Mouse (Mus musculus): Measurements from ENCODE around the gene Zpbp2. TPM values are rescaled to one million over a fixed set of nuclear protein-coding genes. Genes with fewer than 3 reads are reported as not detected.
A peak's percentile ranks its signal among the peaks of the same experiment; 100 is the strongest.

Gene Zpbp2
- polyA plus RNA-seq, 1 experiment from 2014 or later, result 0.57 TPM

- H3K4me3 ChIP-seq (ENCODE audit: low read depth, low read length), result no peak overlapping the region
- no peaks in the 10 kb centered on the region for H3K9me3 ChIP-seq (ENCODE audit: low read depth, low read length)
- peak overlapping the region; percentile 89; the same call in 1 of the 2 replicates for H3K27ac ChIP-seq (ENCODE audit: low read depth)
- H3K4me2 ChIP-seq, result 0 out of 2 replicates have a peak overlapping the region, but pooled peaks have one; percentile 86
- peaks cover 9% of the 10 kb centered on the region for H3K4me1 ChIP-seq (ENCODE audit: insufficient read depth)
- no peak overlapping the region for H3K9ac ChIP-seq
- 69% methylated on average over 8 of the region's 8 CpGs for WGBS
- no peak for TF ChIP-seq CTCF (IDR thresholded peaks at IDR 0.05; ENCODE audit: low read depth)
- ATAC-seq (ENCODE audit: insufficient read depth), result no peak
- no peak for DNase-seq
- peaks cover 6% of the 10 kb centered on the region for H3K27me3 ChIP-seq (ENCODE audit: insufficient read depth, low read length)
- no peaks in the 10 kb centered on the region for H3K36me3 ChIP-seq (ENCODE audit: insufficient read depth)
Observed at GRCm38 (mm10) chr11:98589306-98589705, 38.4 kb downstream of the Zpbp2 start.

GRCm38 (mm10) chr11:98590548-98591445 is 39.9 kb downstream of the Zpbp2 start:
- Histone ChIP-seq H3K9ac (no peak overlapping the region), H3K4me1 (ENCODE audit: insufficient read depth) (peaks cover 7% of the 10 kb centered on the region), H3K4me3 (ENCODE audit: low read depth, low read length) (no peak overlapping the region), H3K27ac (ENCODE audit: low read depth) (no peak overlapping the region), H3K27me3 (ENCODE audit: insufficient read depth, low read length) (peaks cover 6% of the 10 kb centered on the region), H3K36me3 (ENCODE audit: insufficient read depth) (no peaks in the 10 kb centered on the region), H3K4me2 (no peak overlapping the region), H3K9me3 (ENCODE audit: low read depth, low read length) (no peaks in the 10 kb centered on the region)
- 61% methylated on average over 19 of the region's 19 CpGs for WGBS
- no peak for TF ChIP-seq CTCF (IDR thresholded peaks at IDR 0.05; ENCODE audit: low read depth)
- ATAC-seq (ENCODE audit: insufficient read depth), result no peak
- no peak for DNase-seq

GRCm38 (mm10) chr11:98595021-98595420 is 44.1 kb downstream of the Zpbp2 start:
- Histone ChIP-seq H3K4me3 (ENCODE audit: low read depth, low read length) (no peak overlapping the region), H3K9ac (no peak overlapping the region), H3K36me3 (ENCODE audit: insufficient read depth) (no peaks in the 10 kb centered on the region), H3K27me3 (ENCODE audit: insufficient read depth, low read length) (peaks cover 15% of the 10 kb centered on the region), H3K27ac (ENCODE audit: low read depth) (no peak overlapping the region), H3K9me3 (ENCODE audit: low read depth, low read length) (no peaks in the 10 kb centered on the region), H3K4me1 (ENCODE audit: insufficient read depth) (peaks cover 3% of the 10 kb centered on the region; the same call in 1 of the 2 replicates), H3K4me2 (no peak overlapping the region)
- DNase-seq (no peak), ATAC-seq (ENCODE audit: insufficient read depth) (no peak)
- no peak for TF ChIP-seq CTCF (IDR thresholded peaks at IDR 0.05; ENCODE audit: low read depth)
- 74% methylated on average over 6 of the region's 6 CpGs for WGBS

- no peak overlapping the region for H3K27ac ChIP-seq (ENCODE audit: low read depth)
- peaks cover 15% of the 10 kb centered on the region for H3K27me3 ChIP-seq (ENCODE audit: insufficient read depth, low read length)
- no peak overlapping the region for H3K4me3 ChIP-seq (ENCODE audit: low read depth, low read length)
- H3K9me3 ChIP-seq (ENCODE audit: low read depth, low read length), result no peaks in the 10 kb centered on the region
- DNase-seq (no peak), ATAC-seq (ENCODE audit: insufficient read depth) (no peak)
- no peak for TF ChIP-seq CTCF (IDR thresholded peaks at IDR 0.05; ENCODE audit: low read depth)
- 61% methylated on average over 10 of the region's 10 CpGs for WGBS
- H3K4me1 ChIP-seq (ENCODE audit: insufficient read depth), result peaks cover 3% of the 10 kb centered on the region; the same call in 1 of the 2 replicates
- H3K4me2 ChIP-seq, result no peak overlapping the region
- H3K9ac ChIP-seq, result no peak overlapping the region
- no peaks in the 10 kb centered on the region for H3K36me3 ChIP-seq (ENCODE audit: insufficient read depth)
Observed at GRCm38 (mm10) chr11:98595473-98595872, 44.6 kb downstream of the Zpbp2 start.

- ATAC-seq (ENCODE audit: insufficient read depth) (no peak), DNase-seq (no peak)
- Histone ChIP-seq H3K9ac (no peak overlapping the region), H3K27ac (ENCODE audit: low read depth) (no peak overlapping the region), H3K4me1 (ENCODE audit: insufficient read depth) (peaks cover 4% of the 10 kb centered on the region; the same call in 1 of the 2 replicates), H3K36me3 (ENCODE audit: insufficient read depth) (no peaks in the 10 kb centered on the region), H3K4me2 (no peak overlapping the region), H3K27me3 (ENCODE audit: insufficient read depth, low read length) (peaks cover 15% of the 10 kb centered on the region), H3K4me3 (ENCODE audit: low read depth, low read length) (no peak overlapping the region), H3K9me3 (ENCODE audit: low read depth, low read length) (no peaks in the 10 kb centered on the region)
- 58% methylated on average over 3 of the region's 3 CpGs for WGBS
- no peak for TF ChIP-seq CTCF (IDR thresholded peaks at IDR 0.05; ENCODE audit: low read depth)
Observed at GRCm38 (mm10) chr11:98595955-98596354, 45.1 kb downstream of the Zpbp2 start.

GRCm38 (mm10) chr11:98597363-98597762 is 46.5 kb downstream of the Zpbp2 start:
- Histone ChIP-seq H3K4me3 (ENCODE audit: low read depth, low read length) (no peak overlapping the region), H3K27me3 (ENCODE audit: insufficient read depth, low read length) (peaks cover 12% of the 10 kb centered on the region), H3K27ac (ENCODE audit: low read depth) (no peak overlapping the region), H3K4me1 (ENCODE audit: insufficient read depth) (peaks cover 7% of the 10 kb centered on the region; the same call in 1 of the 2 replicates), H3K9ac (no peak overlapping the region), H3K36me3 (ENCODE audit: insufficient read depth) (no peaks in the 10 kb centered on the region), H3K4me2 (no peak overlapping the region), H3K9me3 (ENCODE audit: low read depth, low read length) (no peaks in the 10 kb centered on the region)
- ATAC-seq (ENCODE audit: insufficient read depth), result no peak
- TF ChIP-seq CTCF (IDR thresholded peaks at IDR 0.05; ENCODE audit: low read depth), result peak; percentile 76
- 32% methylated on average over 6 of the region's 6 CpGs for WGBS
- DNase-seq, result peak; percentile 85

- no peaks in the 10 kb centered on the region for H3K9me3 ChIP-seq (ENCODE audit: low read depth, low read length)
- H3K4me2 ChIP-seq, result no peak within 1 kb of the TSS
- H3K4me1 ChIP-seq (ENCODE audit: insufficient read depth), result peaks cover 10% of the 10 kb centered on the region; the same call in 1 of the 2 replicates
- 73% methylated on average over 8 of the region's 8 CpGs for WGBS
- no peak within 1 kb of the TSS for H3K9ac ChIP-seq
- H3K4me3 ChIP-seq (ENCODE audit: low read depth, low read length), result no peak within 1 kb of the TSS
- no peak within 1 kb of the TSS for H3K27ac ChIP-seq (ENCODE audit: low read depth)
- ATAC-seq (ENCODE audit: insufficient read depth) (no peak), DNase-seq (no peak)
- no peaks in the 10 kb centered on the region for H3K36me3 ChIP-seq (ENCODE audit: insufficient read depth)
- H3K27me3 ChIP-seq (ENCODE audit: insufficient read depth, low read length), result peaks cover 9% of the 10 kb centered on the region; the same call in 1 of the 2 replicates
- TF ChIP-seq CTCF (IDR thresholded peaks at IDR 0.05; ENCODE audit: low read depth), result no peak
Observed at GRCm38 (mm10) chr11:98597991-98598390, 47.1 kb downstream of the Zpbp2 start, which contains the start of gene Lrrc3c. Lrrc3c (plus strand) TSS chr11:98598291.
